Mouse (Mus musculus) activated CD4-positive, CD25-positive, alpha-beta regulatory T cell, adult 9 weeks (primary cell): Measurements from ENCODE around the gene Jmjd6. TPM values are rescaled to one million over a fixed set of nuclear protein-coding genes. Genes with fewer than 3 reads are reported as not detected.

ENCODE experiments used
- polyA plus RNA-seq: library from polyadenylated mRNA; unstranded; fragments of 100-300 nt; shearing (Covaris generic); gene quantifications from one replicate; pipeline ENCODE4 v1.2.1, GENCODE M21; 2017

The Jmjd6 gene
- polyA plus RNA-seq: 79.5 TPM

DNA sequence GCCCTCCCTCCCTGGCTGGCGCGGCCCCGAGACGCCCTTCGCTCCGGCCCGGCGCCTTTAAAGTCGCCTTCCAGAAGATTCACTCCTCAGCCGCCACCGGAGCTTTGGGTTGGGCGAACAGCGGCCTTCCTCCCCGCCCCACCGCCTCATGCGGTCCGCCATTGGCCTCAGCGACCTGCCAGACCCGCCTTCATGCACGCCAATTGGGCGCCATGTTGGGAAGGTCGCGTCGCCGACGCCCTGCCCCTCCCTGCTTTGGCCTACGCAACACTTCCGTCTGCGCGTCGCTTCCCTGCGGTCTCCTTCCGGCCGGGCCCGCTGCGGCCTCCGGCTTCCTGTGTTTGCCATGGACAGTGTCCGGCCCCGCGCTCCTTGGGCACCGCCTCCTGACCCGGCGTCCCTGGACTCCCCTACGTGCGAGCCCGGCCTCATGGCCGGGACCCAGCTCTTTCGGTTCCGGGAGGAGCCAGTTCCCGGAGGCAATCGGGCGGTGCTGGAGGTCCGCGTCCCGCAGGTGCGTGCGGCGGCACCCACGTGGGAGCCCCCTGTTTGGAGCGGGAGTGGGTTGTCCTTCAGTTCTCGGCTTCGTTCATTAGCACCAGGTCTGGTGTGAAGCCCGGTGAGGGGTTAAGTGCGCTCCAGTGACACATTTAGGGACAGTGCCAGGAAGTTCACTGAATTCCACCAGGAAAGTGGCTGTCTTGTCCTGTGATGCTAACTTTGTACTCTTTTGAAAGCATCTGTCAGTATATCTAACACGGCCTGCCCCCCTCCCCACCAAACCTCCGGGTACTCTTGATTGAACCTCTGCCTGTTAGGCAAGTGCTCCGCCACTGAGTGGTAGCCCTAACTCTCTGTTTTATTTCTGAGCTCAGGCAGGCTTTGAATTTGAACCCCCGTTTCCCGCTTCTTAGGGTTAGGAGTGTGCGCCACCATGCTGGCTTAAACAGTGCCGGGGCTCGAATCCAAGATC is at the start of gene Jmjd6, which contains the start of gene Mettl23:
Gene Jmjd6 (minus strand): TSS at position 189 of the 973 bp plus-strand sequence.
Gene Mettl23 (plus strand): TSS at position 18 of the 973 bp plus-strand sequence.

DNA sequence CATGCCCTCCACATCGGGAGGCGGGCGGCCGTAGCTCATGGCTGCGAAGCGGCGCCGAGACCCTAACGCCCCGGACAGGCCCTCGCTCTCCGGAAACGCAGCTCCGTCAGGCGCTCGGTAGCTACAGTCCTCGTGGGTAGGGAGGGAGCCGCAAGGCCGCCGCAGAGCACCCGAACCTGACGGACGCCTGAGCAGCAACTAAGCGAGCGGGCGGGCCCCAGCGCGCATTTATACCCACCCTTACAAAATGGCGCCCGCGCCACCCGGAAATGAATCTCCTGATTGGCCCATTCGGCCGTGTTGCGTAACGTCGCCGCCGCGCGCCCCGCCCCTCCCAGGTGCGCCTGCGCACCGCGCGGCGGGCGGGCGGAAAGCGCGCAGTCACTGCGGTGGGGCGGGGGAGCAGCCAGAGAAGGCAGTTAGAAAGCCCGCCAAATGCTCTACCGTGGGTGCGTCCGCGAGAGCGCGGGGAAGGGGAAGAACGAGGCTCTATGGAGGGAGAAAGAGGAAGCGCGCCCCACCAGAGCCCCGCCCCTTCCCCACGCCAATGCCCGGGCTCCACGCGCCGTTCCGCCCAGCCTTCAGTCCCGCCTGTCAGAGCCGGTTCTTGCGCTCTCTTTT is 9.8 kb upstream of the Jmjd6 start, which contains the start of gene Srsf2:
Gene Srsf2 (minus strand): TSS at position 204 of the 621 bp plus-strand sequence.

GRCm38 (mm10) chr11:116852291-116852890 is 9.1 kb upstream of the Jmjd6 start, which contains the start of gene Mfsd11:
TSS of gene Mfsd11 (plus strand) at chr11:116852440.

GRCm38 (mm10) chr11:116827534-116828165 is 15.6 kb downstream of the Jmjd6 start, which contains the start of gene Mxra7:
TSS of gene Mxra7 (minus strand) at chr11:116828046.

Other genes with a start within 250 kb of the Jmjd6 start
- 14.5 TPM for gene Rhbdf2, start 216.4 kb downstream of the Jmjd6 start, polyA plus RNA-seq
- not detected for gene Prcd, start 189.9 kb downstream of the Jmjd6 start, polyA plus RNA-seq
- gene Cygb, start 189.1 kb downstream of the Jmjd6 start, polyA plus RNA-seq: not detected
- not detected for gene St6galnac1, start 67.9 kb downstream of the Jmjd6 start, polyA plus RNA-seq
- gene Mxra7, start 15.4 kb downstream of the Jmjd6 start, polyA plus RNA-seq: not detected
- 232 TPM for gene Mettl23, start 171 bp downstream of the Jmjd6 start, polyA plus RNA-seq
- gene Mfsd11, start 9.0 kb upstream of the Jmjd6 start, polyA plus RNA-seq: 35.2 TPM
- gene Srsf2, start 9.6 kb upstream of the Jmjd6 start, polyA plus RNA-seq: 54.1 TPM
- gene Mgat5b, start 75.4 kb upstream of the Jmjd6 start, polyA plus RNA-seq: not detected